Mouse (Mus musculus) brain, embryonic 14.5 days (tissue): ENCODE measurements around the gene Chrd.

Experiments
- CTCF ChIP-seq: fragments of 200-500 bp; IDR thresholded peaks from 2 replicates; pipeline ENCODE4 v1.5.1; 2012; ENCODE audit warnings: inconsistent platforms, mild to moderate bottlenecking, moderate library complexity, borderline replicate concordance; ENCODE audit not compliant: insufficient read depth, insufficient read length; ENCODE audit errors: extremely low read depth
- POLR2A ChIP-seq: fragments of 200-500 bp; IDR thresholded peaks from 2 replicates; pipeline ENCODE4 v1.6.1; 2012; ENCODE audit warnings: mild to moderate bottlenecking, inconsistent platforms, borderline replicate concordance; ENCODE audit not compliant: poor library complexity, insufficient read depth, insufficient read length, severe bottlenecking; ENCODE audit errors: extremely low read depth

- TF ChIP-seq POLR2A (no peak), CTCF (peak; percentile 75)
Observed at GRCm38 (mm10) chr16:20724338-20724748, 8.6 kb upstream of the Chrd start.
